Mouse (Mus musculus): Measurements from ENCODE around the gene Schip1. TPM values are rescaled to one million over a fixed set of nuclear protein-coding genes. Genes with fewer than 3 reads are reported as not detected.

The Schip1 gene
- polyA plus RNA-seq, 1 experiment from 2014 or later: 188 TPM

DNA sequence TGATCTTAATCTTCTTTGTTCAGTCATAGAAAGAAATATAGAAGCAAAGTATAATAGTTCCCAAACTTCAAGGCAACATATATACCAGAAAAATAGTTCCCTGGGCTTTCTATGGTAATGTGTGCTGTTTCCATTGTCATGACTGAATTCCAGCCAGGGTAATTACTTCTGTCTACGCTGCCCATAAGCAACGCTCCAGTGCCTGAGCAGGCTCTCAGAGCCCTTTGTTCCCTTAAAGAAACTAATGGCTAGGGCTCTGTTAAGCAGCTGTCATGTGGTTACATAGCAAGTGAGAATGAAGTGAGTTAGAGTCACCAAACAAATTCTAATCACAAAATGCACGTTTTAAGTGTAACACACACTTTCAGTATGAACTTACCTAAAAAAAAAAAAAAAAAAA, 206.9 kb downstream of the Schip1 start:
- Histone ChIP-seq H3K36me3 (ENCODE audit: control insufficient read depth, insufficient read depth, low read length) (no peaks in the 10 kb centered on the region), H3K4me2 (ENCODE audit: low read depth, low read length) (no peak overlapping the region), H3K27me3 (ENCODE audit: control insufficient read depth, insufficient read depth, low read length) (no peaks in the 10 kb centered on the region), H3K9ac (replicated peaks; ENCODE audit: low read depth, low read length) (no peak overlapping the region), H3K9me3 (ENCODE audit: control insufficient read depth, low read length) (no peaks in the 10 kb centered on the region), H3K4me1 (ENCODE audit: control insufficient read depth, insufficient read depth, low read length) (peaks cover 3% of the 10 kb centered on the region; the same call in 1 of the 2 replicates), H3K27ac (ENCODE audit: low read depth, low read length) (no peak overlapping the region), H3K4me3 (ENCODE audit: low read depth, low read length) (no peak overlapping the region)
- 13% methylated on average over 3 of the region's 3 CpGs for WGBS
- peak; percentile 66; the same call in 1 of the 2 replicates for ATAC-seq (ENCODE audit: low read depth)

DNA sequence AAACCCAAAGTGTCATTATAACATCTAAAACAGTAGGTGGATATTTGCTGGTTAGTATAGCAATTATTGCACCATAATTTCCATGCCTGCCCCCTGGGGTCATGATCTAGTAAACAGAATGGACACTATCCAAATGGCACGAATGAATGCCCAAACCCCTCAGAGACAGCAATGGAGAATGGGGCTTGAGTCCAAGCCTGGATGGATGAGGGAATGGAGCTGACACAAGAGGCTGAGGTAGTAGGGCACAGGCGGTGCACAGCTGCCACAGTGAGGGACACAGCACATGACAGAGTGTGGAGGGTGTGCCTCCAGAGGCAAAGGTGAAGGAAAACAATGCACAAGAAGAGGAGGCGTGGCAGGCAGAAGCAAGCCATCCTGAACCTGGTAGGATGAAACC, 207.3 kb downstream of the Schip1 start:
- no peak overlapping the region for H3K27ac ChIP-seq (ENCODE audit: low read depth, low read length)
- H3K4me1 ChIP-seq (ENCODE audit: control insufficient read depth, insufficient read depth, low read length): peaks cover 3% of the 10 kb centered on the region; the same call in 1 of the 2 replicates
- no peak overlapping the region for H3K4me2 ChIP-seq (ENCODE audit: low read depth, low read length)
- H3K9ac ChIP-seq (replicated peaks; ENCODE audit: low read depth, low read length): no peak overlapping the region
- ATAC-seq (ENCODE audit: low read depth): peak; percentile 69; the same call in 1 of the 2 replicates
- no peaks in the 10 kb centered on the region for H3K9me3 ChIP-seq (ENCODE audit: control insufficient read depth, low read length)
- H3K36me3 ChIP-seq (ENCODE audit: control insufficient read depth, insufficient read depth, low read length): no peaks in the 10 kb centered on the region
- no peaks in the 10 kb centered on the region for H3K27me3 ChIP-seq (ENCODE audit: control insufficient read depth, insufficient read depth, low read length)
- H3K4me3 ChIP-seq (ENCODE audit: low read depth, low read length): no peak overlapping the region
- 29% methylated on average over 3 of the region's 3 CpGs for WGBS

DNA sequence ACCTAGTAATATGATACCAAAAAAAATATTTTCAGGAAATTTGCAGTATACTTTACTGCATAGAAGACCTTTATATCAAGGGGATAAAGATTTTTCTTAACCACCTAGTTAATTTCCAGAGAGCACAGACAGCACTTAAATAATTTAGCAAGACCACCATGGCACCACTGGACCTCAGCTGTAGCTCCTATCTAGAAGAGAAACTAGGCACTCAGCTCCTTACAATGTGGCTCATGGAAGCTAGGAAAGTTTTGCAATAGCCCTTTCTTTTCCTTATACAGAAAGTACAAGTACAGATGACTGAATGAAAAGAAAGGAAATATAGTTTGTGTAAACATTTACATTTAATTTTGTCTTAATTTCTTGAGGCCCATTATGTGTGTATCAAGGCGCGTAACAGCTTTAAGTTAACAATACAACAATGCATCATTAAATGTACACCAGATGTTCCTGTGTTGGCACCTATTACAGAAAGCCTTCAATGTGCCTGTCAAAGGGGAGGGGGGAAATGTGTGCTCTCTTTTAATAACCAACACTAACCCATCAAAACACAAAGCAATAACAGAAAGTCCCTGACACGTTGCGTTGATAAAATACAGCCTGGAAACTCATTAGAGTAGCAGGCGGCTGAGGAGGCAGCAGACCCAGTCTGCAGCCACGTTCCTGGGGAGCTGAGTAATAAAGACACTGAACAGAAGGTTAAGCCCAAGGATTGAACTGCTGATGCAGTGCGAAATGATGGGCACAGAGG, 218.4 kb downstream of the Schip1 start:
- Histone ChIP-seq H3K4me1 (ENCODE audit: control insufficient read depth, insufficient read depth, low read length) (peaks cover 10% of the 10 kb centered on the region; the same call in 1 of the 2 replicates), H3K9ac (replicated peaks; ENCODE audit: low read depth, low read length) (no peak overlapping the region), H3K9me3 (ENCODE audit: control insufficient read depth, low read length) (no peaks in the 10 kb centered on the region), H3K27me3 (ENCODE audit: control insufficient read depth, insufficient read depth, low read length) (no peaks in the 10 kb centered on the region), H3K36me3 (ENCODE audit: control insufficient read depth, insufficient read depth, low read length) (no peaks in the 10 kb centered on the region), H3K4me2 (ENCODE audit: low read depth, low read length) (peak overlapping the region; percentile 32; the same call in 1 of the 2 replicates), H3K27ac (ENCODE audit: low read depth, low read length) (peak overlapping the region; percentile 28; the same call in 1 of the 2 replicates), H3K4me3 (ENCODE audit: low read depth, low read length) (no peak overlapping the region)
- ATAC-seq (ENCODE audit: low read depth): peak; percentile 94
- 7% methylated on average over 7 of the region's 7 CpGs for WGBS

DNA sequence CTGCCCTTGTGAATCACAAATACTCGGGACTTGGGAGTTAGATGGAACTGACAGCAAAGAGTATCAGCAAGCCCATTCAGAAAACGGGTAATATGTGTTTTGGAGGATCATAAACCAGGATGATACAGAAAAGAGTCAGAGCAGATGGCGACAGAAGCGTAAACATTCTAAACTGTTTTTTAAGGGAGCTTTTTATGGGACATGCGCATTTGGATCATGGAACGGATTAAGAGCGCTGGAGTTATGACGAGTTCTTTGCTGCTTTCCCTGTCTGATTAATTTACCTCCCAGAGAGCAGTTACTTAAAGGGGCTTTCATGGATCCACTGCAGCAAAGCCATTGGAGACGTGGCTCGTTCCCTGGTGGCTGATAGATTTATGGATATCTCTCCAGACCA, 219.0 kb downstream of the Schip1 start:
- ATAC-seq (ENCODE audit: low read depth): peak; percentile 79
- Histone ChIP-seq H3K9ac (replicated peaks; ENCODE audit: low read depth, low read length) (no peak overlapping the region), H3K4me1 (ENCODE audit: control insufficient read depth, insufficient read depth, low read length) (peaks cover 10% of the 10 kb centered on the region; the same call in 1 of the 2 replicates), H3K9me3 (ENCODE audit: control insufficient read depth, low read length) (no peaks in the 10 kb centered on the region), H3K36me3 (ENCODE audit: control insufficient read depth, insufficient read depth, low read length) (no peaks in the 10 kb centered on the region), H3K4me2 (ENCODE audit: low read depth, low read length) (peak overlapping the region; percentile 32), H3K4me3 (ENCODE audit: low read depth, low read length) (no peak overlapping the region), H3K27me3 (ENCODE audit: control insufficient read depth, insufficient read depth, low read length) (no peaks in the 10 kb centered on the region), H3K27ac (ENCODE audit: low read depth, low read length) (peak overlapping the region; percentile 6; the same call in 1 of the 2 replicates)
- WGBS: 15% methylated on average over 10 of the region's 10 CpGs

DNA sequence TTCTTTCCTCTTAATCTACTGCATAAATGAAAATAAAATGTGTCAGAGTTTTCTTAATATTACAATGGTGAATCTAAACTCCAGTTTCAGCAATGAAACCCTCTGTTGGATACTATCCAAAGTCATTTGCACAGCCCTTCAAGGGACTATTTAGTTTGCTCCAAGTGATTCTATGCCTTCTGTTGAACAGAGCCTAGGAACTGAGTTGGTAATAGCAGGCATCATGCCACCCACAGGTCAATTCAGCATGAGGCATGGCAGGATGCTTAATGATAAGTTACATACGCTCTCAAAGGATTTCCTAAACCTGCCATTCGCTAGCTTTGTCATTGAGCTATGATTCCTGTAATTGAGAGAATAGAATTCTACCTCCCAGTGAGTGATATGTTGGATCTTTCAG, 219.9 kb downstream of the Schip1 start:
- no peak overlapping the region for H3K4me3 ChIP-seq (ENCODE audit: low read depth, low read length)
- H3K9me3 ChIP-seq (ENCODE audit: control insufficient read depth, low read length): no peaks in the 10 kb centered on the region
- H3K36me3 ChIP-seq (ENCODE audit: control insufficient read depth, insufficient read depth, low read length): no peaks in the 10 kb centered on the region
- no peaks in the 10 kb centered on the region for H3K27me3 ChIP-seq (ENCODE audit: control insufficient read depth, insufficient read depth, low read length)
- H3K4me1 ChIP-seq (ENCODE audit: control insufficient read depth, insufficient read depth, low read length): peaks cover 10% of the 10 kb centered on the region; the same call in 1 of the 2 replicates
- no peak overlapping the region for H3K27ac ChIP-seq (ENCODE audit: low read depth, low read length)
- H3K9ac ChIP-seq (replicated peaks; ENCODE audit: low read depth, low read length): no peak overlapping the region
- WGBS: 31% methylated on average over 2 of the region's 2 CpGs
- no peak overlapping the region for H3K4me2 ChIP-seq (ENCODE audit: low read depth, low read length)
- no peak for ATAC-seq (ENCODE audit: low read depth)

DNA sequence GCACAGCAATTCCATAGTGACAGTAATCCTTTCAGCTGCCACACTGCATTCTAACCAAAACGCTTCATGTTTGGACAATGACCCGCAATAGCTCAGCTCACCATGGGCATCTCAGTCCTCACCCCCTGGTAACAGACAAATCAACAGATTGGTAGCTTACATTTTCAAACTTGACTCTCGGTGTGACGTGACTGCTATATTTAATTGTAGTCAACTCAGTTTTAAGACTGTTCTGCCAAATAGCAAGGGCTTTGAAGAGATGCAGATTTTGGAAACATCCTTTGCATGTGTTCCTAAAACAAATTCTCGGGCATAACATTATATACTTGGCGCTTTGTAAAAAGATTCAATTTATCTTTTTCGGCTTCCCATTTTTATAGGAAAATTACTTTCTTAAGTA, 232.2 kb downstream of the Schip1 start:
- no peaks in the 10 kb centered on the region for H3K36me3 ChIP-seq (ENCODE audit: control insufficient read depth, insufficient read depth, low read length)
- WGBS: 88% methylated on average over 7 of the region's 7 CpGs
- no peaks in the 10 kb centered on the region for H3K4me1 ChIP-seq (ENCODE audit: control insufficient read depth, insufficient read depth, low read length)
- no peak overlapping the region for H3K4me3 ChIP-seq (ENCODE audit: low read depth, low read length)
- no peak overlapping the region for H3K4me2 ChIP-seq (ENCODE audit: low read depth, low read length)
- no peak overlapping the region for H3K27ac ChIP-seq (ENCODE audit: low read depth, low read length)
- H3K9me3 ChIP-seq (ENCODE audit: control insufficient read depth, low read length): no peaks in the 10 kb centered on the region
- no peak for ATAC-seq (ENCODE audit: low read depth)
- no peaks in the 10 kb centered on the region for H3K27me3 ChIP-seq (ENCODE audit: control insufficient read depth, insufficient read depth, low read length)
- no peak overlapping the region for H3K9ac ChIP-seq (replicated peaks; ENCODE audit: low read depth, low read length)

DNA sequence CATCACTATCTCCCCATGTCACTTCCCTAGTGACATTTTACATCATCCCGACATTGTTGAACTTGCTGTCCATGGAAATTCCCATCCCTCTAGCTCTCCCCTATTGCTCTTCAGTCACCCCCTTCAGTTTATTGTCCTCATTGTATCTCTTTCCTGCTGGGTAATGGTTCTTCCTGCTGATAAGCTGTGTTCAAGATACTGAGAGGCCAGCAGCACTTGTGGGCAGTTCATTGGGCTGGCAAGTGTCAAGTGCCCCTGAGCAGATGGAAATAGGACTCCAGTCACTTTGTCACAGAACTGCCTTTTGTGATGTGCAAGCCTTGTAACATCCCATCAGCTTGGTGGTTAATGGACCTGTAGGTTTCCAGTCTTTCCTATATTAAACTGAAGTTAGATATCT, 241.0 kb downstream of the Schip1 start:
- H3K4me3 ChIP-seq (ENCODE audit: low read depth, low read length): no peak overlapping the region
- no peak overlapping the region for H3K9ac ChIP-seq (replicated peaks; ENCODE audit: low read depth, low read length)
- no peaks in the 10 kb centered on the region for H3K9me3 ChIP-seq (ENCODE audit: control insufficient read depth, low read length)
- 3% methylated on average over 1 of the region's 1 CpGs for WGBS
- no peaks in the 10 kb centered on the region for H3K27me3 ChIP-seq (ENCODE audit: control insufficient read depth, insufficient read depth, low read length)
- no peaks in the 10 kb centered on the region for H3K36me3 ChIP-seq (ENCODE audit: control insufficient read depth, insufficient read depth, low read length)
- no peak overlapping the region for H3K27ac ChIP-seq (ENCODE audit: low read depth, low read length)
- H3K4me2 ChIP-seq (ENCODE audit: low read depth, low read length): no peak overlapping the region
- no peaks in the 10 kb centered on the region for H3K4me1 ChIP-seq (ENCODE audit: control insufficient read depth, insufficient read depth, low read length)
- no peak for ATAC-seq (ENCODE audit: low read depth)

DNA sequence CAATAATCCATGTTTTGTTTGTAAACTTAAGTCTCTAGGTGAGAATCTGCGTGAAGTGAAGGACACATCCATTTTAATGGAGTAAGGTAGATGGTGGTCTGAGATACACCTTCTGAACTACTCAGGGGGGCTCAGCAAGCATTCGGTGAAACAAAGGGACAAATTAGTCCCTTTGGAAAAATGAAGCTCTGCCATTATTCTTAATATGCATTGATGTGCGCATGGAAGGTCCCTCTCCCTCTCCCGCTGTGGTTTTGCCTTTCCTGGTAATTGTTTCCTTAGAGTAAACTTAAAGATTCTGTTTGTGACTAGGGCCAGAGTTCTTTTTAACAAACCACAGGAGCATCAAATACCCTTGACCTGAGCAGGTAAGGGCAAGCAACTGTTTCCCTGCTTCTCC, 242.1 kb downstream of the Schip1 start:
- no peak overlapping the region for H3K4me2 ChIP-seq (ENCODE audit: low read depth, low read length)
- WGBS: 25% methylated on average over 4 of the region's 4 CpGs
- H3K27me3 ChIP-seq (ENCODE audit: control insufficient read depth, insufficient read depth, low read length): no peaks in the 10 kb centered on the region
- no peak overlapping the region for H3K9ac ChIP-seq (replicated peaks; ENCODE audit: low read depth, low read length)
- H3K4me3 ChIP-seq (ENCODE audit: low read depth, low read length): no peak overlapping the region
- H3K9me3 ChIP-seq (ENCODE audit: control insufficient read depth, low read length): no peaks in the 10 kb centered on the region
- no peak for ATAC-seq (ENCODE audit: low read depth)
- H3K4me1 ChIP-seq (ENCODE audit: control insufficient read depth, insufficient read depth, low read length): no peaks in the 10 kb centered on the region
- H3K27ac ChIP-seq (ENCODE audit: low read depth, low read length): no peak overlapping the region
- H3K36me3 ChIP-seq (ENCODE audit: control insufficient read depth, insufficient read depth, low read length): no peaks in the 10 kb centered on the region

DNA sequence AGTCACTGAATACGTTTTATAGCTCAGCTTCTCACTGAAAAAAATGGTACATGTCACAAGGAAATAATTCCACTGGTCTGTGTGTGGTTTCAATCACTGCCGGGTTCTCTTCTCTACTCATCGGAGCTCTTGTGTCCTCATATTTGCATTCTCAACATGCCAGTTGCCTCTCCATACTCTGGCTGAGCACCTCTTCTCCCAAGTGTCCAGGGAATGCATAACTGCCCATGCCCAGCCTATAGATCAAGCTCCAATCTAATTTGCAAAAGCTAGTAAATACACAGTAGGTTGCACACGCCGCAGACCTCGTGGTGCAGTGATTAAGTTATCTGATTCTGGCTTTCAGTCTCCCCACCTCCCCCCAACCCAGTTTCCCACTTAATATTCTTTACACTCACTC, 261.0 kb downstream of the Schip1 start:
- no peak overlapping the region for H3K4me2 ChIP-seq (ENCODE audit: low read depth, low read length)
- H3K9me3 ChIP-seq (ENCODE audit: control insufficient read depth, low read length): no peaks in the 10 kb centered on the region
- H3K27ac ChIP-seq (ENCODE audit: low read depth, low read length): no peak overlapping the region
- no peaks in the 10 kb centered on the region for H3K27me3 ChIP-seq (ENCODE audit: control insufficient read depth, insufficient read depth, low read length)
- WGBS: 63% methylated on average over 6 of the region's 6 CpGs
- H3K36me3 ChIP-seq (ENCODE audit: control insufficient read depth, insufficient read depth, low read length): no peaks in the 10 kb centered on the region
- H3K9ac ChIP-seq (replicated peaks; ENCODE audit: low read depth, low read length): no peak overlapping the region
- ATAC-seq (ENCODE audit: low read depth): no peak
- H3K4me3 ChIP-seq (ENCODE audit: low read depth, low read length): no peak overlapping the region
- no peaks in the 10 kb centered on the region for H3K4me1 ChIP-seq (ENCODE audit: control insufficient read depth, insufficient read depth, low read length)
